Mouse (Mus musculus): Measurements from ENCODE around the gene Cd247.

The Cd247 gene

GRCm38 (mm10) chr1:165775518-165776294 is 12.8 kb upstream of the Cd247 start:
- no peak for DNase-seq (ENCODE audit: low spot score)

- no peak for DNase-seq (ENCODE audit: low spot score)
Measured at GRCm38 (mm10) chr1:165779954-165780585, 8.4 kb upstream of the Cd247 start.

- DNase-seq (ENCODE audit: low spot score): no peak
Measured at GRCm38 (mm10) chr1:165780586-165781111, 7.8 kb upstream of the Cd247 start.

GRCm38 (mm10) chr1:165781426-165781825 is 7.1 kb upstream of the Cd247 start:
- DNase-seq (ENCODE audit: low spot score): no peak

- no peak for DNase-seq (ENCODE audit: low spot score)
Measured at GRCm38 (mm10) chr1:165781911-165782310, 6.6 kb upstream of the Cd247 start.

- no peak for DNase-seq (ENCODE audit: low spot score)
Measured at GRCm38 (mm10) chr1:165786296-165786695, 2.2 kb upstream of the Cd247 start.

GRCm38 (mm10) chr1:165789066-165789660 is 682 bp downstream of the Cd247 start:
- DNase-seq (ENCODE audit: low spot score): no peak

GRCm38 (mm10) chr1:165789963-165790362 is 1.5 kb downstream of the Cd247 start:
- DNase-seq (ENCODE audit: low spot score): no peak

- no peak for DNase-seq (ENCODE audit: low spot score)
Measured at GRCm38 (mm10) chr1:165790461-165791210, 2.2 kb downstream of the Cd247 start.

GRCm38 (mm10) chr1:165791411-165791810 is 2.9 kb downstream of the Cd247 start:
- no peak for DNase-seq (ENCODE audit: low spot score)

GRCm38 (mm10) chr1:165801709-165802310 is 13.3 kb downstream of the Cd247 start:
- DNase-seq (ENCODE audit: low spot score): no peak

- DNase-seq (ENCODE audit: low spot score): no peak
Measured at GRCm38 (mm10) chr1:165803107-165803506, 14.6 kb downstream of the Cd247 start.

GRCm38 (mm10) chr1:165804133-165804532 is 15.7 kb downstream of the Cd247 start:
- no peak for DNase-seq (ENCODE audit: low spot score)

GRCm38 (mm10) chr1:165810633-165811032 is 22.2 kb downstream of the Cd247 start:
- no peak for DNase-seq (ENCODE audit: low spot score)

- DNase-seq (ENCODE audit: low spot score): no peak
Measured at GRCm38 (mm10) chr1:165811170-165811569, 22.7 kb downstream of the Cd247 start.

- no peak for DNase-seq (ENCODE audit: low spot score)
Measured at GRCm38 (mm10) chr1:165812775-165813174, 24.3 kb downstream of the Cd247 start.

- DNase-seq (ENCODE audit: low spot score): no peak
Measured at GRCm38 (mm10) chr1:165814116-165814515, 25.6 kb downstream of the Cd247 start.

GRCm38 (mm10) chr1:165814521-165815278 is 26.2 kb downstream of the Cd247 start:
- DNase-seq (ENCODE audit: low spot score): no peak

- no peak for DNase-seq (ENCODE audit: low spot score)
Measured at GRCm38 (mm10) chr1:165816391-165816790, 27.9 kb downstream of the Cd247 start.

GRCm38 (mm10) chr1:165817264-165817663 is 28.8 kb downstream of the Cd247 start:
- DNase-seq (ENCODE audit: low spot score): no peak
